Mouse (Mus musculus) embryonic facial prominence, embryonic 15.5 days (tissue): ENCODE data around the gene Syn2. TPM values are rescaled to one million over a fixed set of nuclear protein-coding genes. Genes with fewer than 3 reads are reported as not detected.

Experiments used
- ATAC-seq: fragments of 200-750 bp; cut with Nextera tagmentation; 2 replicates; pipeline ENCODE4 v1.8.0; 2017; ENCODE audit warnings: low read depth, moderate TSS enrichment; ENCODE audit not compliant: insufficient number of reproducible peaks, low FRiP score, low TSS enrichment
- H3K27ac ChIP-seq: fragments of 300-500 bp; sonication (generic); replicated peaks from 2 replicates; pipeline ENCODE4 v1.5.1; 2015; ENCODE audit warnings: mild to moderate bottlenecking, inconsistent platforms
- H3K27me3 ChIP-seq: fragments of 300-500 bp; sonication (generic); 2 replicates; pipeline ENCODE4 v1.6.1; 2015; ENCODE audit warnings: inconsistent platforms
- H3K36me3 ChIP-seq: fragments of 300-500 bp; sonication (generic); 2 replicates; pipeline ENCODE4 v1.6.1; 2015; ENCODE audit warnings: mild to moderate bottlenecking, inconsistent platforms
- H3K4me1 ChIP-seq: fragments of 300-500 bp; sonication (generic); 2 replicates; pipeline ENCODE4 v1.6.1; 2015; ENCODE audit warnings: inconsistent platforms
- H3K4me2 ChIP-seq: fragments of 300-500 bp; sonication (generic); replicated peaks from 2 replicates; pipeline ENCODE4 v1.6.1; 2015; ENCODE audit warnings: mild to moderate bottlenecking, inconsistent platforms
- H3K4me3 ChIP-seq: fragments of 300-500 bp; sonication (generic); replicated peaks from 2 replicates; pipeline ENCODE4 v1.5.1; 2015; ENCODE audit warnings: mild to moderate bottlenecking, inconsistent platforms
- H3K9ac ChIP-seq: fragments of 300-500 bp; sonication (generic); 2 replicates; pipeline ENCODE4 v1.6.1; 2015; ENCODE audit warnings: inconsistent platforms
- H3K9me3 ChIP-seq: fragments of 300-500 bp; sonication (generic); replicated peaks from 2 replicates; pipeline ENCODE4 v1.6.1; 2016; ENCODE audit warnings: inconsistent platforms
- WGBS: fragments of 180-500 bp; shearing (Covaris S2); methylation state at CpG from one replicate; pipeline ENCODE4 v1.1.7; 2015; 5-methylcytosine and 5-hydroxymethylcytosine counted together
- polyA plus RNA-seq: library from polyadenylated mRNA; unstranded; fragments of >200 nt; fragmentation: Nextera tagmentation; extraction: Ambion mirVana; gene quantifications from 2 replicates; pipeline ENCODE4 v1.2.1, GENCODE M21; 2015

Gene Syn2
- polyA plus RNA-seq, 1 experiment from 2014 or later, result 3.3 TPM

DNA sequence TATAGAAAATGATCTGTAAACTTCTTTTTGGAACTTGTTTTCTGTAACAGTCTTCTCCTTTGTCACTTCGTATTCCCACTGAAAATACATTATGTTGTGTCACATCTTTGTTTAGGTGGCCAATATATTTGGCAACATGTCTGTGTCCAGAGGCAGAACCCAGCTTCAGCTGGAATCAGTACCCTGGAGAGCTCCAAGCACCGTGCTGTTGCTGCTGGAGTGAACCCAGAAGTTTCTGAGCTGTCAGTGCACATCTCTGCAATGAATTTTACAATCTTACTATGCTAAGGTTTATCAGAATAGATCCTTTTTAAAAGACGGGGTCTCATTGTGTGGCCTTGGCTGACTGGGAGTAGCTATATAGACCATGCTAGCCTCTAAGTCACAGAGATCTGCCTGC is 44.1 kb downstream of the Syn2 start:
- H3K4me2 ChIP-seq, result no peak overlapping the region
- H3K9ac ChIP-seq, result no peak overlapping the region
- no peaks in the 10 kb centered on the region for H3K27me3 ChIP-seq
- 27% methylated on average over 3 of the region's 3 CpGs for WGBS
- no peaks in the 10 kb centered on the region for H3K4me1 ChIP-seq
- H3K9me3 ChIP-seq, result no peaks in the 10 kb centered on the region
- no peak overlapping the region for H3K4me3 ChIP-seq
- H3K36me3 ChIP-seq, result no peaks in the 10 kb centered on the region
- no peak overlapping the region for H3K27ac ChIP-seq
- ATAC-seq, result no peak

DNA sequence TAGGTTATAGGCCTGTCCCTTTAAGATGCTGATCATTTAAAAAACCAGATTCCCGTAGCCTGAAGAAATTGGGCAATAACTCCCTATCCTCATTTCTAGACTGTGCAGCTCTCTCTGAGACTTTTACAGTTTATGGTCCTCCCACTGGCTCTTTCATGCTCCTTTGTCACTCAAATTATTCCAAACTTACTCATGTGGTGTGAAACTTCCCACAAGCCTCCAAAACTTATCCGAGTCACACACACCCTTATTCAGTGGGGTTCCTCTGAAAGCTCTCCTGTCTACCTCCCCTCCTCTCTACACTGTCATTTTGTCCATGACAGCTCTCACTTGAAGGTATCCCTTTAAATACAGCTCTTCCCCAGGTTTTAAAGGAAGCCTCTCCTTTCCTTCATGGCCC is 46.4 kb downstream of the Syn2 start:
- Histone ChIP-seq H3K4me2 (no peak overlapping the region), H3K36me3 (no peaks in the 10 kb centered on the region), H3K27me3 (no peaks in the 10 kb centered on the region), H3K4me3 (no peak overlapping the region), H3K9me3 (no peaks in the 10 kb centered on the region), H3K27ac (no peak overlapping the region), H3K9ac (no peak overlapping the region), H3K4me1 (no peaks in the 10 kb centered on the region)
- 73% methylated on average over 2 of the region's 2 CpGs for WGBS
- no peak for ATAC-seq

DNA sequence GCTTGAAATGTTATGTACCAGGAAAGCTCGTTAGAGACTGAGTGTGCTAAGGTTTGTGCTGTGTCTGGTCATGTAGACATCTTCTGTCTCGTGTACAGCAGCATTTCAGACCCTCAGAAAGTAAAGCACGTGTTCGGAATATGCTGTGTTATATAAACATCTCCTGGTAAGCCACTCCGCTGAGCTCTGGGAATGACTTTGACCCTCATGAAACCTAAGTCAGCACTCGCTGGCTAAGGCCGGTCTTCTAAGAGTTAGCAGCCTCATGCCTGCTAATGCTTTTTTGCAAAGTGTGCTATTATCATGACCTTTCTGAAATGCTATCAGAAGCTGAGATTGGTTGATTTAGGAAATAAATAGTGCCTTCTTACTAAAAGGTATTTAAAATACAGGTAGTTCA is 56.4 kb downstream of the Syn2 start:
- WGBS, result 61% methylated on average over 7 of the region's 7 CpGs
- H3K9me3 ChIP-seq, result no peaks in the 10 kb centered on the region
- H3K4me2 ChIP-seq, result no peak overlapping the region
- no peak overlapping the region for H3K4me3 ChIP-seq
- no peak for ATAC-seq
- no peaks in the 10 kb centered on the region for H3K4me1 ChIP-seq
- no peaks in the 10 kb centered on the region for H3K36me3 ChIP-seq
- H3K27me3 ChIP-seq, result no peaks in the 10 kb centered on the region
- H3K27ac ChIP-seq, result no peak overlapping the region
- no peak overlapping the region for H3K9ac ChIP-seq

DNA sequence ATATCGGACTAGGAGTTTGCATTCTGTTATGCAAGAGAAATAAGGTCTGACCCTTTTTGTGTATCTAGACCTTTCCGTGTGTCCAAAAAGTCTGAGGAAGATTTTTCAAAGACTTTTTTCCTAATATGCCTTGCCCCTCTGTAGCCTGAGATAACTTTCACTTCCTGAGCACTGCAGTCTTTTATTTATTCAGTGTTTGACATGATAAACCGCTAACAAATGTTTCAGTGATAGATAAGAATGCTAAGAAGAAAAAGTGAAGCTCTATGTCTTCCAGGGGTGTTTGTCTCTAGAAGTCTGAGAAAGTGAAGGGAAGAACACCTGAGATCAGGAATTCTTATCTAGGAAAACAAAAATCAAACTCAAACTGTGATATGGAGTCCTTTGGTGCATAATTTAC is 66.1 kb downstream of the Syn2 start:
- H3K4me1 ChIP-seq, result no peaks in the 10 kb centered on the region
- H3K4me2 ChIP-seq, result no peak overlapping the region
- no peaks in the 10 kb centered on the region for H3K9me3 ChIP-seq
- no peaks in the 10 kb centered on the region for H3K27me3 ChIP-seq
- no peaks in the 10 kb centered on the region for H3K36me3 ChIP-seq
- H3K9ac ChIP-seq, result no peak overlapping the region
- 83% methylated on average over 3 of the region's 3 CpGs for WGBS
- no peak overlapping the region for H3K4me3 ChIP-seq
- ATAC-seq, result no peak
- no peak overlapping the region for H3K27ac ChIP-seq

DNA sequence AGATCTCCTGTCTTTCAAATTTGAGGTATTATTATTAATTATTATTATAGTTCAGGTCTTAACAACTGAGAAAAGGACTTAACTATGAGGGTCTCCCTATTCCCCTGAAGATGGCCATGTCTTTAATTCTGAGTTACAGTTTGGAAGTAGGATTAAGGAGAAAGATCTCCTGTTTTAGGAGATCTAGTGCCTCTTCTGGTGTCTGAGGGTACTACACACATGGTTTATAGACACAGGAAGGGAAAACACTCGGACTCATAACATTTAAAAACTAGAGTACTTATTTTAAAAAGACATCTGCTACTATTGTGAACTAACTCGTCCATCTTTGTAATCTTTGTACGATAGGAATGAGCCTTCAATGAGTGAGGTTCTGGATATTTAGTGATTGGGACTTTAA is 68.3 kb downstream of the Syn2 start:
- Histone ChIP-seq H3K27ac (no peak overlapping the region), H3K36me3 (no peaks in the 10 kb centered on the region), H3K9me3 (no peaks in the 10 kb centered on the region), H3K9ac (no peak overlapping the region), H3K27me3 (no peaks in the 10 kb centered on the region), H3K4me2 (no peak overlapping the region), H3K4me1 (no peaks in the 10 kb centered on the region), H3K4me3 (no peak overlapping the region)
- ATAC-seq, result no peak
- 71% methylated on average over 3 of the region's 3 CpGs for WGBS

DNA sequence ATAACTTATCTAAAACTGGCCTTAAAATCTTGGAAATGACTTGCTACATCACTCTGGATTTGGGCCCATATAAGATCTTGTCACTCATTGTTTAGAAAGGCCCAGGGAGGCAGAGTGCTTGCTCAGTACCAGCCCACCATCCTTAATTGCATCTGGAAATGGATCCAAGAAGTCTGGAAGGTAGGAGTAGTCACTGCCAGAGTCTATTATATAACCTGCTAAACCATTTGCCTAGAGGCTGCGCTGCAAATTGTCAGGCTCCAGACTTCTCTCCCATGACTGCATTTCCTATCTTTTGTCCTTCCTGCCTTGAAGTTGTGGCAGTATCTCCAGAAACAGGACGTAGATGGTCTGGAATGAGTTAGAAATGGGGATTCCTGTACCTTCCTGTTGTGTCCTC is 75.5 kb downstream of the Syn2 start:
- H3K4me2 ChIP-seq, result no peak overlapping the region
- 0 out of 2 replicates have a peak, but pooled peaks cover 9% of the 10 kb centered on the region for H3K4me1 ChIP-seq
- H3K36me3 ChIP-seq, result no peaks in the 10 kb centered on the region
- H3K27ac ChIP-seq, result no peak overlapping the region
- 56% methylated on average over 2 of the region's 2 CpGs for WGBS
- H3K27me3 ChIP-seq, result no peaks in the 10 kb centered on the region
- ATAC-seq, result no peak
- H3K4me3 ChIP-seq, result no peak overlapping the region
- H3K9ac ChIP-seq, result no peak overlapping the region
- H3K9me3 ChIP-seq, result no peaks in the 10 kb centered on the region

DNA sequence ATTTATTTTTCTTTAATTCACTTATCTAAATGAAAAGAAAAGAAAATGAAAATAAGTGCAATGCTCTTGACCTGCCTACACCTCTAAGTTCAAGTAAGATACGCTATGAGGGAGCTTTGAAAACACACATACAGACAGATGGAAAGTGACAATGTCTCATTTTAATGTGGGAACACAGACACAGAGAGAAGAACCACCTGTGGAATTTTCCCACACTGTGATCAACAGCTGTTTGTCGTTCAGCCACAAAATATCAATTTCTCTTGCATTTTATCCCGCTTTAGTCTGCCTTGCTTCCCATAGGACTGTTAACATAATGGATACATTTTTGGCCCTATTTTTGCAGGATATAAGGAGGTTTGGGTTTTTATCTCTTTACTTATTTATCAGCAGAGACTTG is 76.1 kb downstream of the Syn2 start:
- Histone ChIP-seq H3K4me3 (no peak overlapping the region), H3K36me3 (no peaks in the 10 kb centered on the region), H3K27me3 (no peaks in the 10 kb centered on the region), H3K9me3 (no peaks in the 10 kb centered on the region), H3K27ac (no peak overlapping the region), H3K4me1 (0 out of 2 replicates have a peak, but pooled peaks cover 9% of the 10 kb centered on the region), H3K9ac (no peak overlapping the region), H3K4me2 (no peak overlapping the region)
- ATAC-seq, result no peak
- 50% methylated on average over 3 of the region's 3 CpGs for WGBS

DNA sequence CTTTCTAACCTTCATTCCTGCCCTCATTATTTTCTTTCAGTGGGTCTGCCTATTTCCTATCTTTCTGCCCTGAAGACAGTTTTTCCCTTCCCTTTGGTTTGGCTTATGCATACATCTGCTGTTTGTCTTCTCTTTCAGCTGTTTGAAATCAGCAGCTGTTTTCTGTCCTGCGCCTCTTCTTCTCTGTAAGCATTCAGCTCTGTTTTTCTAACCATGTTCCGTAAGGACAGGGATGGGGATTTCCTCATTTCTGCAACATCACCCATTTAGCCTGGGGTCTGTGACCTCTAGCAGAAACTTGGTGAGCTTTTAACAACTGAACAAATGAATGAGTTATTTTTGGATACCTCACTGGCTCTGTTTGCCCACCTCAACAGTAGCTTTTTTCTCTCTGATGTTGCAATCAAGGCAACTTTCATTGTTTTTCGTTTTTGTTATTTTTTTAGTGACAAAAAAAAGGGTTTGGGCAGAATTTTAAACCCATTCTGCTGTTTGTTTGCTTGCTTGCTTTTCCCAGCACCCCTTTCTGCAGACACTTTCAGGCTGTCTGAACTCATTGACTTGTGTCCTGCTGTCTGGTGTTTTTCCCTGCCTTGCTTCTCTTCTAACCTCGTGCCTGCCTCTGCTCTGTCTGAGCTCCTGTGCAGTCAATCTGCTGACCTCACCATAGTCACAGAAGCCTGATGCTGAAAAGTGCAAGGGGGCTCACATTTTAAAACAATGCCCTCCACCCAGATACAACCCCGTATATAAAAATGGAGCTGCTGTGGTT is 77.6 kb downstream of the Syn2 start:
- Histone ChIP-seq H3K9ac (no peak overlapping the region), H3K4me2 (no peak overlapping the region), H3K9me3 (no peaks in the 10 kb centered on the region), H3K4me1 (0 out of 2 replicates have a peak, but pooled peaks cover 9% of the 10 kb centered on the region), H3K36me3 (no peaks in the 10 kb centered on the region), H3K4me3 (no peak overlapping the region), H3K27ac (no peak overlapping the region), H3K27me3 (no peaks in the 10 kb centered on the region)
- WGBS, result 49% methylated on average over 5 of the region's 5 CpGs
- ATAC-seq, result no peak

DNA sequence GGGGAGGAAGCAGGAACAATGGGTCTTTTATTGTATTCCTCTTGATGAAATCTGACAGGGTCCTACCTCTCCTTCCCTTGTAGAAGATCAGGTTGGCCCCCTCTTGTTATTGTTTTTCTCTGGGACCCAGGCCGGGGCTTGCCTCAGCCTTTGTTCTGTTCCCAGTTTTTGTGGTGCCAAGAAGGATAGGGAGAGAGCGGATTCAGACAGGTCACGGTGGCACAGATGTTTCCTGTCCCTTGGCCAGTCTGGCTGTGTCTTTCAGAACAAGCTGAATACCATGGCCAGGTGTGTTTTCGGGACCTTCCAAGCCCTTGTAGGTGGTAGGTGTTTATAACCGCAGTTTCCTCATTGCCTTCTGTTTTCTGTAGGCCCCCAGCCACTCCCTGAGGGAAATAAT is 78.4 kb downstream of the Syn2 start:
- Histone ChIP-seq H3K4me3 (no peak overlapping the region), H3K4me2 (no peak overlapping the region), H3K9me3 (no peaks in the 10 kb centered on the region), H3K9ac (no peak overlapping the region), H3K27ac (no peak overlapping the region), H3K27me3 (no peaks in the 10 kb centered on the region), H3K36me3 (no peaks in the 10 kb centered on the region), H3K4me1 (0 out of 2 replicates have a peak, but pooled peaks cover 9% of the 10 kb centered on the region)
- 47% methylated on average over 5 of the region's 5 CpGs for WGBS
- ATAC-seq, result no peak

DNA sequence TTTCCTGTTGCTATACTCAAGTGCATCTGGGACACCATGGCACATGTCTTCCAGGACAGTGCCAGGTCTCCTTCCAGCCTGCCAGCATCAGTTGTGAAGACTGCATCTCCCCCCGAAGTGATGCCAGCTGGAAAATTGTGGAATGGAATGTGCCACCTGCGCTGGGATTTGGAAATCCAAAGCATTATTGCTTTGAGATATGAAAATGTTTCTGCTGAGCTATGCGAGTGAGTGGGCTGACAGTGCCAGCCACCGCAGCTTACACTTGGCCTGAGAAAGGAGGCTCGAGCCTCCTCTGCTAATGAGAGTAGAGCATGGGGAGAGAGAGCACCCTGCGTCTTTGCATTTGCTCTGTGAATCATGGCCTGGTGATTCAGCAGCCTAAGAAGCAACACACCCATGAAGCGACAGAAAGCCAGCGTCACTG is 86.5 kb downstream of the Syn2 start:
- no peak overlapping the region for H3K4me2 ChIP-seq
- 75% methylated on average over 8 of the region's 8 CpGs for WGBS
- no peak overlapping the region for H3K4me3 ChIP-seq
- no peak overlapping the region for H3K27ac ChIP-seq
- H3K9me3 ChIP-seq, result no peaks in the 10 kb centered on the region
- H3K27me3 ChIP-seq, result no peaks in the 10 kb centered on the region
- no peak overlapping the region for H3K9ac ChIP-seq
- ATAC-seq, result no peak
- no peaks in the 10 kb centered on the region for H3K36me3 ChIP-seq
- H3K4me1 ChIP-seq, result no peaks in the 10 kb centered on the region

DNA sequence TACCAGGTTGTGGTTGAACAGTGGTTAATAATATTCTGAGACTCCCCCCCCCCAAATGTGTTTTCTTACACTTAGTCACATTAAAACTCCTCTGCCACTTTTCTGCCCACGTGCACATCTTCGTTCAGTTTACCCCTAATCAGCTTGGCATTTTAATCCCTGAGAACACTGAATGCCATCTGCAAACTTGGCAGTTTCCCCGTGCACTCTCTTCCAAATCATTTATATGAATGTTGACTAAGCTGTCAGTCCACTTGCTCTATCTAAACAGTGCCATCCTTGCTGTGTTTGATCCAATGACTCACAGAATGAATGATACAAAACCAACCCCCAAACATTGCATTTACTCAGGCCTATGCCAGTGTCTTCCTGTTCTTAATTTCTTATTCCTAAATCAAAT is 90.8 kb downstream of the Syn2 start:
- no peaks in the 10 kb centered on the region for H3K4me1 ChIP-seq
- H3K4me2 ChIP-seq, result no peak overlapping the region
- H3K4me3 ChIP-seq, result no peak overlapping the region
- no peaks in the 10 kb centered on the region for H3K27me3 ChIP-seq
- no peaks in the 10 kb centered on the region for H3K9me3 ChIP-seq
- 45% methylated on average over 3 of the region's 3 CpGs for WGBS
- H3K36me3 ChIP-seq, result no peaks in the 10 kb centered on the region
- no peak for ATAC-seq
- no peak overlapping the region for H3K9ac ChIP-seq
- H3K27ac ChIP-seq, result no peak overlapping the region

DNA sequence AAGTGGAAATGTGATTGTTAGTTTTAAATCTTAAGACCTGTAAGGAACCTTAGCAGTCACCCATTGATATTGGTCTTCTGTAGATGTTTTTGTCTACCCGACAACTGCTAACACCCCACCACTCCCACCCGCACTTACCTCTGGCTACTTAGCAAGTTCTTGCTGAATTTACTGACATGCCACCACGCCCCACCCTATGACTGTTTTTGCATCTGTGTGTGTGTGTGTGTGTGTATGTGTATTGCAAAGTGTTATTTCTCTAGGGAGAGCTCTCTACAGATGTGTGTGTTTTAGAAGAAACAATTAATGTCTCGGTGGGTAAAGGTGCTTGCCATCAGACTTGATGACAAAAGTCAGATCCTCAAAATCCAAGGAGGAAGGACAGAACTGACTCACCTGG is 92.3 kb downstream of the Syn2 start, which contains the start of gene Gm17482:
Gene Gm17482 (plus strand): TSS at position 301 of the 400 bp plus-strand sequence.
- Histone ChIP-seq H3K27ac (no peak within 1 kb of the TSS), H3K4me1 (no peaks in the 10 kb centered on the region; the same call in 1 of the 2 replicates), H3K4me3 (no peak within 1 kb of the TSS), H3K4me2 (no peak within 1 kb of the TSS), H3K27me3 (no peaks in the 10 kb centered on the region), H3K36me3 (no peaks in the 10 kb centered on the region), H3K9me3 (no peaks in the 10 kb centered on the region), H3K9ac (no peak within 1 kb of the TSS)
- no peak for ATAC-seq
- WGBS, result 75% methylated on average over 4 of the region's 4 CpGs
